Mouse (Mus musculus): ENCODE measurements around the gene Prss56. TPM values are rescaled to one million over a fixed set of nuclear protein-coding genes. Genes with fewer than 3 reads are reported as not detected.

Gene Prss56
- not detected for total RNA-seq (2023)

GRCm38 (mm10) chr1:87183013-87183412, at the start of gene Prss56:
TSS of gene Prss56 (plus strand) at chr1:87183313.

GRCm38 (mm10) chr1:87156199-87156587, 26.9 kb upstream of the Prss56 start, which contains the start of gene Ecel1:
TSS of gene Ecel1 (minus strand) at chr1:87156521.

GRCm38 (mm10) chr1:87190429-87190828, 7.3 kb downstream of the Prss56 start, which contains the start of gene Chrnd:
TSS of gene Chrnd (plus strand) at chr1:87190607.

GRCm38 (mm10) chr1:87204465-87204864, 21.4 kb downstream of the Prss56 start, which contains the start of gene Chrng:
TSS of gene Chrng (plus strand) at chr1:87204657.

GRCm38 (mm10) chr1:87213735-87214704, 30.9 kb downstream of the Prss56 start, which contains the start of gene Eif4e2:
TSS of gene Eif4e2 (plus strand) at chr1:87213914.

Other genes with a start within 250 kb of the Prss56 start
- gene Alppl2, start 93.4 kb upstream of the Prss56 start, total RNA-seq (2023): not detected
- gene Alpi, start 81.7 kb upstream of the Prss56 start, total RNA-seq (2023): not detected
- not detected for gene Akp3, start 58.3 kb upstream of the Prss56 start, total RNA-seq (2023)
- gene Ecel1, start 26.8 kb upstream of the Prss56 start, total RNA-seq (2023): not detected
- not detected for gene Chrnd, start 7.3 kb downstream of the Prss56 start, total RNA-seq (2023)
- gene Chrng, start 21.3 kb downstream of the Prss56 start, total RNA-seq (2023): not detected
- 100 to 1,000 TPM; 100 to 104 TPM for gene Eif4e2, start 30.6 kb downstream of the Prss56 start, total RNA-seq (2023)
- gene Efhd1, start 81.0 kb downstream of the Prss56 start, total RNA-seq (2023): not detected
- 100 to 1,000 TPM; 137 to 143 TPM for gene Gigyf2, start 143.7 kb downstream of the Prss56 start, total RNA-seq (2023)
- gene Kcnj13, start 211.4 kb downstream of the Prss56 start, total RNA-seq (2023): not detected

Data from B cell, adult 67 days (primary cell).